Mouse (Mus musculus) E14TG2a.4 (cell line): Measurements from ENCODE around the gene Cfap99.

Experiments
- CTCF ChIP-seq: conservative IDR thresholded peaks from 2 replicates; pipeline ENCODE4 v1.5.1; 2014; ENCODE audit warnings: low read length
- NANOG ChIP-seq: IDR thresholded peaks from 2 replicates; pipeline ENCODE4 v1.6.1; 2014; ENCODE audit warnings: borderline replicate concordance, low read length, mixed read lengths
- POU5F1 ChIP-seq: IDR thresholded peaks from 2 replicates; pipeline ENCODE4 v1.6.1; 2014; ENCODE audit warnings: low read length, borderline replicate concordance

DNA sequence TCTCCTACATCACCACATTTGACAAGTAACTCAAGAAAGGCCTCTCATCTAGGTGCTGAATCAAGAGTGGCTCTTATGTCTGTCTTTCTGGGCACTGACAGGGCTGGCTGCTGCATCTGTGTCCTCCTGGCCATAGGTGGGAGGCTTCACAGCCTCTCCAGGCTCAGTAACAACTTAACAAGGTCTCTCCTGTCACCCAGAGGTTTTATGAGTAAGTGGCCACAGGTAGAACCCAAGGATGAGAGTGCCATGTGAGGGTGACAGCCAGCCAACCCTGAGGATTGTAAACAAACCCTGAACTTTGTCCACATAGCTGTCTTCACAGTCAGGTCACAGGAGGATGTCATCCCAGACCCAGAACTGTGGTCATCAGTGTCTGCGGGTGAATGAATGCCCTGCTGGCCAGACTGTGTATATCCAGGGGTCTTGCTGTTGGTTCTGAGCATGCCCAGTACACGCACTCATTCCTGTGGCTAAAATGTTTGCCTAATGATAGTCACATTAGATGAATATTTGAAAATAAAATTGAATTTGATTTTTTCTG, 31.2 kb downstream of the Cfap99 start:
- no peak for TF ChIP-seq CTCF
- TF ChIP-seq POU5F1 = no peak
- TF ChIP-seq NANOG = no peak
